Mouse (Mus musculus) olfactory bulb, adult 2 months (tissue): ENCODE data around the gene Nectin4.

Source experiments
- CTCF ChIP-seq: fragments of 200-500 bp; IDR thresholded peaks from 2 replicates; pipeline ENCODE4 v1.5.1; 2012; ENCODE audit warnings: low read depth, mild to moderate bottlenecking, low read length, moderate library complexity; ENCODE audit not compliant: insufficient read depth
- POLR2A ChIP-seq: fragments of 200-500 bp; IDR thresholded peaks from 2 replicates; pipeline ENCODE4 v1.6.1; 2012; ENCODE audit warnings: mild to moderate bottlenecking, low read depth, low read length, moderate library complexity; ENCODE audit not compliant: insufficient read depth

DNA sequence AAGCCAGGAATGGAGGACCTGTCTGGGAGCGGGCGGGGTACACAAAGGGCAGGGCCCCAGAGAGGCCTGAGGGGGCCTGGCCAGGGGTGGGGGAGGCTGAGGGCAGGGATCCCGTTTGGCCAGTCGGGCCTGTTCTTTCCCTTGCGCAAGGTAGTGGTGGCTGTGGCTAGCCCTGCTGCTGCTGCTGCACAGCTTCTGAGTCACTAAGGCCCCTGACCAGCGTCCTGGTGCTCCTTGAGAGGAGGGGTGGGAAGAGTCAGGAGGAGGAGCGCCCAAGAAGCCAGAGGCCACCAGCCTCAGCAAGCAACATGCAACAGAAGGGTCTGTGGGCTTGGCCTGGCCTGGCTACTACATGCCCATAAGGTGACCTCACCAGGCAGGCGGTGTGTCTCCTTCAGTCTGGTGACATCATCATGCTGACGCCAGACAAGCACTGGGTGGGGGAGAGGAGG, 5.8 kb downstream of the Nectin4 start:
- no peak for TF ChIP-seq POLR2A
- TF ChIP-seq CTCF = no peak
